Mouse (Mus musculus) hindbrain, embryonic 11.5 days (tissue): ENCODE measurements around the gene Myh13. TPM values are rescaled to one million over a fixed set of nuclear protein-coding genes. Genes with fewer than 3 reads are reported as not detected.

Experiments used
- ATAC-seq: fragments of 200-750 bp; cut with Nextera tagmentation; 2 replicates; pipeline ENCODE4 v1.8.0; 2017; ENCODE audit warnings: mild to moderate bottlenecking, moderate TSS enrichment, moderate library complexity; ENCODE audit not compliant: low FRiP score
- DNase-seq: peaks from one replicate; pipeline ENCODE4 v3.0.0-alpha.2; 2015; ENCODE audit warnings: low spot score
- H3K27ac ChIP-seq: fragments of 300-500 bp; sonication (generic); 2 replicates; pipeline ENCODE4 v1.5.1; 2014; ENCODE audit warnings: mild to moderate bottlenecking, low read depth, low read length
- H3K27me3 ChIP-seq: fragments of 300-500 bp; sonication (generic); 2 replicates; pipeline ENCODE4 v1.6.1; 2014; ENCODE audit warnings: mild to moderate bottlenecking, low read length, moderate library complexity, mixed read lengths; ENCODE audit not compliant: control insufficient read depth, insufficient read depth
- H3K36me3 ChIP-seq: fragments of 300-500 bp; sonication (generic); 2 replicates; pipeline ENCODE4 v1.6.1; 2014; ENCODE audit warnings: mild to moderate bottlenecking, low read length, moderate library complexity, mixed read lengths; ENCODE audit not compliant: control insufficient read depth, insufficient read depth
- H3K4me1 ChIP-seq: fragments of 300-500 bp; sonication (generic); replicated peaks from 2 replicates; pipeline ENCODE4 v1.6.1; 2014; ENCODE audit warnings: low read length, mixed read lengths; ENCODE audit not compliant: control insufficient read depth, insufficient read depth
- H3K4me2 ChIP-seq: fragments of 300-500 bp; sonication (generic); replicated peaks from 2 replicates; pipeline ENCODE4 v1.6.1; 2014; ENCODE audit warnings: mild to moderate bottlenecking, low read depth, low read length
- H3K4me3 ChIP-seq: fragments of 300-500 bp; sonication (generic); 2 replicates; pipeline ENCODE4 v1.5.1; 2014; ENCODE audit warnings: low read depth, low read length
- H3K9ac ChIP-seq: fragments of 300-500 bp; sonication (generic); 2 replicates; pipeline ENCODE4 v1.6.1; 2014; ENCODE audit warnings: low read depth, low read length
- H3K9me3 ChIP-seq: fragments of 300-500 bp; sonication (generic); 2 replicates; pipeline ENCODE4 v1.6.1; 2016; ENCODE audit warnings: low read length; ENCODE audit not compliant: control insufficient read depth
- WGBS: fragments of 180-500 bp; shearing (Covaris S2); extraction: QIAGEN DNeasy Blood & Tissue Kit; methylation state at CpG from one replicate; pipeline ENCODE4 v1.1.7; 2014; 5-methylcytosine and 5-hydroxymethylcytosine counted together
- polyA plus RNA-seq: library from polyadenylated mRNA; unstranded; fragments of >200 nt; fragmentation: Nextera tagmentation; extraction: Ambion mirVana; gene quantifications from 2 replicates; pipeline ENCODE4 v1.2.1, GENCODE M21; 2014

Gene Myh13
- not detected in 2 replicates for polyA plus RNA-seq

DNA sequence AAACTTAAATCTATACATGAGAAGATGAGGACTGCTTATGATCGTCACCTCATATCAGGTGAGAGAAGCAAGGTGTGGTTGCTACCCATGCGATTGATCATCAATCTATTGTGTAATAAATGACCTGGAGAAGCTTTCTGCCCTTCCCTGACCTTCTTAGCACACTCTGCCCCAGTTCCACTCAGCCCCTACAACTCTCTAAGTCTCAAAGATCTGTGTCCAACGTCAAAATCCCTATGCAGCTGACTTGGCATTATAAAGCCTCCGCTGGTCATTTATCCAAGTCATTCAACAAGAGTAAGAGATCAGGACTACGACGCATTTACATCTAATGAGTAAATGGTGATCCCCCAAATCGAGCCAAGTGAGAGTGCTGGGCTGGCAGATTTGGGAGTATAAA, at the start of gene Myh13:
Myh13 (plus strand) TSS at position 301 of the 400 bp plus-strand sequence.
- Histone ChIP-seq H3K4me1 (no peaks in the 10 kb centered on the region), H3K9me3 (no peaks in the 10 kb centered on the region), H3K27me3 (no peaks in the 10 kb centered on the region), H3K9ac (no peak within 1 kb of the TSS), H3K4me2 (no peak within 1 kb of the TSS), H3K4me3 (no peak within 1 kb of the TSS), H3K27ac (no peak within 1 kb of the TSS), H3K36me3 (no peaks in the 10 kb centered on the region)
- WGBS: 90% methylated on average over 7 of the region's 7 CpGs
- no peak for ATAC-seq
- no peak for DNase-seq

DNA sequence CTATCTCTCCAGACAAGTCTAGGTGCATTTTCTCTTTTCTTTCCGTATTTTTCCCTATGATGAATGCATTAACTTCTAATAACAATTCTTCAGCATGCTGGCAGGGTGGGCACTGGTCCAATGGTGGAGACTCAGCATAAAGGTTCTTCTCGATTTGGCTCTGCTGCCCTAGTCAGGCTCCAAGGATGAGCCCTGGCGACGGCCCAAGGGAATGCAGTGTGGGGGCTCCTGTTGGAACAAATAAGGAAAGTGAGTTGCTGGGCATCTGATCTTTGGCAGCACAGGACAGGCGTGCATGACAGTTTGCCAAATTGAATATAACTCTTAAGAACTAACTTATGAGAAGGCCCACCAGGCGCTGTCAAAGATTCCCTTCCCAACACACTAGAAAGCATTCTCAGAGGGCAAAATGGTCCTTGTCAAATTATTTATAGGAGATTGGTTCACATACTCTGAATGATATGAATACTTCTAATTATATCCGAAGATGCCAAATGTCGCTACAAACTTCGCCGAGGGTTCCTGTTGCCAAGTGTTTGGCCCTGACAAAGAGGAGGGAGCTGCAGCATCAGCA, 44.8 kb upstream of the Myh13 start, which contains the start of gene Myh8:
Myh8 (plus strand) TSS at position 524 of the 574 bp plus-strand sequence.
- ATAC-seq (no peak), DNase-seq (no peak)
- H3K4me2 ChIP-seq: no peak within 1 kb of the TSS
- no peaks in the 10 kb centered on the region for H3K27me3 ChIP-seq
- H3K4me1 ChIP-seq: no peaks in the 10 kb centered on the region
- no peaks in the 10 kb centered on the region for H3K36me3 ChIP-seq
- H3K27ac ChIP-seq: no peak within 1 kb of the TSS
- H3K9me3 ChIP-seq: no peaks in the 10 kb centered on the region
- H3K9ac ChIP-seq: no peak within 1 kb of the TSS
- WGBS: 82% methylated on average over 10 of the region's 10 CpGs
- H3K4me3 ChIP-seq: no peak within 1 kb of the TSS

DNA sequence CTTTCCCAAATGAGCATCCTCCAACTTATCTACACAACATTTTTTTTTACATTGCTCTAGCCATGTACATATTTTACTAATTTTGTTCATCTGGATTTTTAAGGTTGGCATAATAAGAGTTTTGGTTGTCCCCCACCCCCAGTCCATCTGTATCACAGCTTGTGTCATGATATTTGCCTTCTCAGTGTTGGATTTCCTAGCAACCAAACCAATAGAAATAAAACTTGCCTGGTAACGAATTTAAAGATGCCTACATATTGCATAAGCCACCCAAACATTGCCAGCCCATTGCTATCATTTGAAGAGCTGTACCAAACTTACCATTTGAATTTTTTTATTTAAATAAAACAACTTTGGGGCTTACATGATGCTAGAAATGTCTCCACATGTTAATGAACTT, 28.0 kb upstream of the Myh13 start:
- Histone ChIP-seq H3K4me1 (no peaks in the 10 kb centered on the region), H3K27me3 (no peaks in the 10 kb centered on the region), H3K9ac (no peak overlapping the region), H3K9me3 (no peaks in the 10 kb centered on the region), H3K4me3 (no peak overlapping the region), H3K4me2 (no peak overlapping the region), H3K27ac (no peak overlapping the region), H3K36me3 (no peaks in the 10 kb centered on the region)
- no peak for ATAC-seq
- DNase-seq: no peak
- WGBS: 82% methylated on average over 1 of the region's 1 CpGs

DNA sequence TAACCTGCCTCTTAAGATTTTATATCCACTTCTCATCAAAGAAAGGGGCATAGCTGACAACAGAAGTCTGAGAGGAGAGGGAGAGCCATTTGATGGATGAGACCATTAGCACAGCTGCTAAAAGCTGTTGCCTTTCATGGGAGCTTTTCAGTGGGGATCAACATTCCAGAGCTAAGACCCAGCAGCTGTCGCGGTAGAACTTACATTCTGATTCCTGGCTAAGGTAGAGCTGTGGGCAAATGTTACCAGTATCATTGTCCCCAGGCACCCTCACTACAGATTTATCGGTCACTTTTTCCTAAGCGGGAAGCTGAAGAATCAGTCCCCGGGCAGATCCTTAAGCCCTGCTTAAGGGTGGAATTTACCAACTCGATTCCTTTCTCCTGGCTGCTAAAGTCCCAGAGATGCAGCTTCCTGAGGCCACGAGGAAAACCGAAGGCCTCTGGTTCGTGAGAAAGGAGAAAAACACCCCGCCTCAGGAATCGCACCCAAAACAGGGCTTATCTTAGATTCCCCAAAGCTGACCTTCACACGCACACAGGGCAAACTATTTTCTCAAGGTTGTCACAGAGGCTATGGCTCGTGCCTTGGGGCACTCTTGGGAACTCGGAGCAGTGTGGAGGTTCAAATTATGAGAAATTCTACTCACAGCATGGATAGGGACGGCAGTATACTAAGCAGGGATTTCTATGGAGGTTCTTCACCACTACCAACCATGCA, 7.6 kb upstream of the Myh13 start:
- WGBS: 56% methylated on average over 15 of the region's 15 CpGs
- no peaks in the 10 kb centered on the region for H3K4me1 ChIP-seq
- H3K27me3 ChIP-seq: no peaks in the 10 kb centered on the region
- no peaks in the 10 kb centered on the region for H3K9me3 ChIP-seq
- ATAC-seq: no peak
- DNase-seq: no peak
- no peak overlapping the region for H3K4me3 ChIP-seq
- no peaks in the 10 kb centered on the region for H3K36me3 ChIP-seq
- no peak overlapping the region for H3K4me2 ChIP-seq
- no peak overlapping the region for H3K9ac ChIP-seq
- H3K27ac ChIP-seq: no peak overlapping the region

DNA sequence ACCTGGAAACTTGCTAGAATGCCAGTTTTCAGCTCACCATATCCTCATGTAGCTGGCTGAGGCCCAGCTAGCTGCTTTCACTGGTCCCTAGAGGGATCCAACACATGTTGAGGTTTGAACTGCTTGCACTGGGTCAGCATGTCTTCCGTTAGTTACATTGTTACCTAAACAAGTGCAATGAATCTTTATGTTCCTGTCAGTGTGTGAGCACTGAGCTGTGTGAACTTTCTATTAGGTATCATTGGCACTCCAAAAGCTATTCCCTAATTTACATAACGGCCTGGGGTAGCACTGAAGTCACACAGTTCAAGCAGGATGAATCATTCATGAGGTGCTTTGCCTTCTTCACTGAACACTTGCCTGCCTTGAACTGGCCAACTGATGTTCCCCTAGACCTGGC, 5.1 kb downstream of the Myh13 start:
- ATAC-seq: no peak

DNA sequence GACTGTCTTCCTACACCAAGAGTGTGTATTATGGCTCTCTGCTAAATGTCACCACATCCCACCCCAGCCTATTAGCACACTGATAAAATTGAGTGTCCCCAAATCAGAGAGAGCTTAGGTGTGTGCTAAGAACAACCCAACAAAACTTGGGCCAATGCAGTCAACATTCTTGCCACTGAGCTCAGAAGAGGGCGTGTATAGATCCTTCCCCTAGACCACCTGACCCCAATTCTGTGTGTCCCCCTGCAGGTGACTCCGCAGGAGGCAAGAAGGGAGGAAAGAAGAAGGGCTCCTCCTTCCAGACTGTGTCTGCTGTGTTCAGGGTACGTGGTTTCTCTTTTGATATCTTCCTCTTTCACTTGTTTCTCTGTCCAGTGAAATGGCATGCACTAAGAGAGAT, 23.1 kb downstream of the Myh13 start:
- H3K27me3 ChIP-seq: no peaks in the 10 kb centered on the region
- no peak overlapping the region for H3K9ac ChIP-seq
- H3K9me3 ChIP-seq: no peaks in the 10 kb centered on the region
- 55% methylated on average over 3 of the region's 3 CpGs for WGBS
- no peaks in the 10 kb centered on the region for H3K4me1 ChIP-seq
- no peak overlapping the region for H3K4me3 ChIP-seq
- no peak overlapping the region for H3K27ac ChIP-seq
- no peak for DNase-seq
- no peak overlapping the region for H3K4me2 ChIP-seq
- ATAC-seq: no peak
- no peaks in the 10 kb centered on the region for H3K36me3 ChIP-seq

More for the DNA sequence above, 5.1 kb downstream of the Myh13 start:
- Histone ChIP-seq H3K9me3 (no peaks in the 10 kb centered on the region), H3K27me3 (no peaks in the 10 kb centered on the region; the same call in 1 of the 2 replicates), H3K4me1 (no peaks in the 10 kb centered on the region), H3K27ac (no peak overlapping the region), H3K4me3 (no peak overlapping the region), H3K4me2 (no peak overlapping the region), H3K9ac (no peak overlapping the region), H3K36me3 (no peaks in the 10 kb centered on the region)
- DNase-seq: peak; percentile 0
- 38% methylated on average over 2 of the region's 2 CpGs for WGBS

DNA sequence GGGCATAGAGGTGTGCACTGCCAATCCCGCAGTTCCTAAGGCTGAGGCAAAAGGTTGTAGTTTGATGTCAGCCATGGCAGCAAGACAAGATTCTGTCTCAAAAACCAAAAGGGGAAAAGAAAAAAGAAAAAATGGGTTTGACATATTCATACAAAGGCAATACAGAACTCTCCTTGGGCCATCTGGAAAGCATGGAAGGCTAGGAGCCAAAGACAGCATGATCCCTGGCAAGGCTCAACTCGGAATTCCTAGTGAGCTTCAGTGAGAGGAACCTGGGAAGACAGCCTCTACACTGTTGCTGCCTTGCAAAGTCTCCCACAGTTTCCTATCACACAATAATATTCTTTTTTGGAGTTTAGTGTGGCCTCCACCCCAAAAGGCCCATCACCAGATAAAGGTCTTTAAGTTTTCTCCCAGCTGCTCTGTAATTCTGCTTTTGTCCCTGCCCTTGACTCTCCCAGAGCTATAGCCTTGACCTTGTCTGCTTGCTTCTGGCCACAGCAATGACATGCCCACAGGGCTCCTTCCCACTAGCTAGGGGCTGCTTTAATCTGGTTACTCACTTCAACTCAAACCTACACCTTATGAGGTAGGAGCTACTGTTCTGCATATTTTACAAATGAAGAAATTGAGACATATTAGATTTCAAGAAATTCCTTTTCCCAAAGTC, 23.9 kb downstream of the Myh13 start:
- no peaks in the 10 kb centered on the region for H3K9me3 ChIP-seq
- DNase-seq (no peak), ATAC-seq (no peak)
- H3K4me1 ChIP-seq: no peaks in the 10 kb centered on the region
- no peak overlapping the region for H3K4me3 ChIP-seq
- 73% methylated on average over 2 of the region's 2 CpGs for WGBS
- H3K27ac ChIP-seq: no peak overlapping the region
- no peak overlapping the region for H3K4me2 ChIP-seq
- H3K27me3 ChIP-seq: no peaks in the 10 kb centered on the region
- H3K9ac ChIP-seq: no peak overlapping the region
- no peaks in the 10 kb centered on the region for H3K36me3 ChIP-seq

DNA sequence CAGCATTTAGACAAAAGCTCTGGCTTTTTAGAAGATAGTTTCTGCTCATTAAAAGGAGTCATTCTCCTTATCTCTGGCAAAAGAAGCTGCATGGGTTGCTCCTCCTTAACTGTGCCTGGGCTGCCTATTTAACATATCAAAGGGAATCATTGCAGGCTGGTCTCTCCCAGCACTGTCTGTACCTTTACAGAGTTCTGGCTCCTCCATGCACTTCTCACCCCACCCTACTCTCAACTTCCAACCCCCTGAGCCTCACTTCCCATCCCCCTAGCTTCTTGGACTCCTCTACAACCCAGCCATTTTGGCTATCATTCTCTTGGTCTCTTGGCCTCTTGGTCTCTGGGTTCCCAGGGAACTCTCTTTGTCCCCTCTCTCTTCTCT, 24.4 kb downstream of the Myh13 start:
- no peak for DNase-seq
- H3K4me3 ChIP-seq: no peak overlapping the region

More for the DNA sequence above, 24.4 kb downstream of the Myh13 start:
- H3K27me3 ChIP-seq: no peaks in the 10 kb centered on the region
- H3K9me3 ChIP-seq: no peaks in the 10 kb centered on the region
- no peak for ATAC-seq
- H3K4me2 ChIP-seq: no peak overlapping the region
- H3K27ac ChIP-seq: no peak overlapping the region
- H3K36me3 ChIP-seq: no peaks in the 10 kb centered on the region
- no peaks in the 10 kb centered on the region for H3K4me1 ChIP-seq
- H3K9ac ChIP-seq: no peak overlapping the region
